Mouse (Mus musculus) liver, embryonic 15.5 days (tissue): ENCODE data around the gene Fbxo10. TPM values are rescaled to one million over a fixed set of nuclear protein-coding genes. Genes with fewer than 3 reads are reported as not detected.
A peak's percentile ranks its signal among the peaks of the same experiment; 100 is the strongest.
"Not testable (repeated sequence)": the region's sequence is repeated elsewhere in the genome, so short reads cannot be mapped to it uniquely, and the experiment has no call there.

ENCODE experiments used
- ATAC-seq: fragments of 200-750 bp; cut with Nextera tagmentation; 2 replicates; pipeline ENCODE4 v1.8.0; 2017; ENCODE audit warnings: moderate number of reproducible peaks, mild to moderate bottlenecking, moderate library complexity; ENCODE audit not compliant: insufficient read depth
- H3K27ac ChIP-seq: fragments of 300-500 bp; sonication (generic); replicated peaks from 2 replicates; pipeline ENCODE4 v1.5.1; 2015; ENCODE audit warnings: mild to moderate bottlenecking, inconsistent platforms
- H3K27me3 ChIP-seq: fragments of 300-500 bp; sonication (generic); 2 replicates; pipeline ENCODE4 v1.6.1; 2015; ENCODE audit warnings: mild to moderate bottlenecking, inconsistent platforms
- H3K36me3 ChIP-seq: fragments of 300-500 bp; sonication (generic); replicated peaks from 2 replicates; pipeline ENCODE4 v1.6.1; 2015; ENCODE audit warnings: moderate library complexity, mild to moderate bottlenecking, inconsistent platforms
- H3K4me1 ChIP-seq: fragments of 300-500 bp; sonication (generic); replicated peaks from 2 replicates; pipeline ENCODE4 v1.6.1; 2015; ENCODE audit warnings: inconsistent platforms
- H3K4me2 ChIP-seq: fragments of 300-500 bp; sonication (generic); 2 replicates; pipeline ENCODE4 v1.6.1; 2015; ENCODE audit warnings: moderate library complexity, mild to moderate bottlenecking, inconsistent platforms
- H3K4me3 ChIP-seq: fragments of 300-500 bp; sonication (generic); replicated peaks from 2 replicates; pipeline ENCODE4 v1.5.1; 2015; ENCODE audit warnings: mild to moderate bottlenecking, inconsistent platforms
- H3K9ac ChIP-seq: fragments of 300-500 bp; sonication (generic); 2 replicates; pipeline ENCODE4 v1.6.1; 2015; ENCODE audit warnings: moderate library complexity, mild to moderate bottlenecking, inconsistent platforms
- H3K9me3 ChIP-seq: fragments of 300-500 bp; sonication (generic); replicated peaks from 2 replicates; pipeline ENCODE4 v1.6.1; 2016; ENCODE audit warnings: inconsistent platforms
- WGBS: fragments of 180-500 bp; shearing (Covaris S2); methylation state at CpG from one replicate; pipeline ENCODE4 v1.1.7; 2015; ENCODE audit warnings: mixed read lengths; ENCODE audit not compliant: insufficient replicate concordance; 5-methylcytosine and 5-hydroxymethylcytosine counted together
- polyA plus RNA-seq: library from polyadenylated mRNA; unstranded; fragments of >200 nt; fragmentation: Nextera tagmentation; extraction: Ambion mirVana; gene quantifications from 2 replicates; pipeline ENCODE4 v1.2.1, GENCODE M21; 2015

The Fbxo10 gene
- polyA plus RNA-seq, 1 experiment from 2014 or later, result 4.0 TPM

GRCm38 (mm10) chr4:45082951-45083350, 1.5 kb downstream of the Fbxo10 start:
- no peak overlapping the region for H3K9ac ChIP-seq
- peak overlapping the region; percentile 100 for H3K4me2 ChIP-seq
- H3K9me3 ChIP-seq, result no peaks in the 10 kb centered on the region
- H3K4me3 ChIP-seq, result peak overlapping the region; percentile 93
- 74% methylated on average over 9 of the region's 9 CpGs for WGBS
- H3K27ac ChIP-seq, result no peak overlapping the region
- H3K36me3 ChIP-seq, result no peaks in the 10 kb centered on the region
- H3K4me1 ChIP-seq, result peaks cover 60% of the 10 kb centered on the region
- no peak for ATAC-seq
- no peaks in the 10 kb centered on the region for H3K27me3 ChIP-seq

DNA sequence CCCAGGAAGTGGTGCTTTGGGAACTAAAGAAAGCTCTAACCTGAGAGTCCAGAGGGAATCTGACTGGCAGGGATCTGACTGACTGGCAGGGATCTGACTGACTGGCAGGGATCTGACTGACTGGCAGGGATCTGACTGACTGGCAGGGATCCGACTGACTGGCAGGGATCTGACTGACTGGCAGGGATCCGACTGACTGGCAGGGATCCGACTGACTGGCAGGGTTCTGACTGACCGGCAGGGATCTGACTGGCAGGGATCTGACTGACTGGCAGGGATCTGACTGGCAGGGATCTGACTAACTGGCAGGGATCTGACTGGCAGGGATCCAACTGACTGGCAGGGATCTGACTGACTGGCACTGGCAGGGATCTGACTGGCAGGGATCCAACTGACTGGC, 3.4 kb downstream of the Fbxo10 start:
- not testable (repeated sequence) for H3K36me3 ChIP-seq, H3K9me3 ChIP-seq, H3K9ac ChIP-seq, ATAC-seq, H3K4me3 ChIP-seq, H3K27ac ChIP-seq, H3K4me2 ChIP-seq, H3K27me3 ChIP-seq
- WGBS, result 77% methylated on average over 4 of the region's 4 CpGs
- peaks cover 46% of the 10 kb centered on the region for H3K4me1 ChIP-seq

DNA sequence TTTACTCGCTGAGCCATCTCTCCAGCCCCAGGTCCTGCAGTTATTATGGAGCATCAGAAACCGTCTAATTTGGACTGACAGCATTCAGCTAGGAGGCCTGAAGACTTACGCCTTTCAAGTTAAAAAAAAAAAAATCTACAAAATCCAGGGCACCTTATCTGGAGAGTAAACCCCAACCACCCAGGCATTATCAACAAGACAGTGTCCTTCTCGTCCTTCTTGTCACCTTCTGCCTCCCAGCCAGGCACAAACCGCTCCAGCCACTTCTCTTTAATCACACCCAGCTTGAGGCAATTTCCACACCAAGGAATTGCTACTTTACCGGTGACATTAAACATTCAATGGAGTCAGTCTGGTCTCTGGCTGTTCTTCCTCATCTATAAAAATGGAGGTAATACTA, 10.9 kb downstream of the Fbxo10 start:
- WGBS, result 21% methylated on average over 6 of the region's 6 CpGs
- H3K9ac ChIP-seq, result no peak overlapping the region

GRCm38 (mm10) chr4:45072261-45072973, 12.0 kb downstream of the Fbxo10 start:
- H3K27ac ChIP-seq, result no peak overlapping the region
- H3K4me1 ChIP-seq, result peaks cover 57% of the 10 kb centered on the region
- H3K36me3 ChIP-seq, result no peaks in the 10 kb centered on the region
- H3K4me2 ChIP-seq, result no peak overlapping the region
- ATAC-seq, result no peak
- no peaks in the 10 kb centered on the region for H3K27me3 ChIP-seq
- no peak overlapping the region for H3K4me3 ChIP-seq
- no peaks in the 10 kb centered on the region for H3K9me3 ChIP-seq
- WGBS, result 77% methylated on average over 15 of the region's 15 CpGs
- H3K9ac ChIP-seq, result no peak overlapping the region

More for the DNA sequence above, 10.9 kb downstream of the Fbxo10 start:
- ATAC-seq, result peak; percentile 81
- Histone ChIP-seq H3K27ac (peak overlapping the region; percentile 71), H3K4me2 (peak overlapping the region; percentile 32; the same call in 1 of the 2 replicates), H3K4me3 (no peak overlapping the region), H3K27me3 (no peaks in the 10 kb centered on the region), H3K4me1 (peaks cover 57% of the 10 kb centered on the region), H3K9me3 (no peaks in the 10 kb centered on the region), H3K36me3 (no peaks in the 10 kb centered on the region)

DNA sequence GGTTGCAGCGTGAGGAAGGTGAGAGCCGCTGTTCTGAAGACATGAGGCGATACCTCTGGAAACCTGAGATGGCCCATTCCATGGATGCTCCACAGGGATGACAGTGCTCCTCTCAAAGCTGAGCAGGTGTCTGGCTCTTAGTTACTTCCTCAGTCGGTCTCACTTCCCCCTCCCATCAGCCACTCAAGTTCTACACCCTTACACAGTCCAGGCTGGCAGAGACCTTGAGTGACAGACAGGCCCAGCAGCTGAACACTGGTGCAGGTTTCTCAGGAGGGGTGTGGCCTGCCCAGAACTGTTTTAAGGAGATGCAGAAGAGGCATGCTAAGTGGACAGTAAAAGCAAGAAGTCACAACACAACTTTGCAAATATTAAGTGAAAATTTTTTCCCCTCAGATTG, 16.7 kb downstream of the Fbxo10 start:
- Histone ChIP-seq H3K9ac (no peak overlapping the region), H3K4me3 (no peak overlapping the region), H3K27ac (no peak overlapping the region), H3K27me3 (no peaks in the 10 kb centered on the region), H3K4me2 (no peak overlapping the region), H3K4me1 (peaks cover 31% of the 10 kb centered on the region), H3K9me3 (no peaks in the 10 kb centered on the region), H3K36me3 (no peaks in the 10 kb centered on the region)
- WGBS, result 69% methylated on average over 4 of the region's 4 CpGs
- no peak for ATAC-seq

GRCm38 (mm10) chr4:45066036-45066730, 18.2 kb downstream of the Fbxo10 start:
- H3K36me3 ChIP-seq, result peaks cover 9% of the 10 kb centered on the region; the same call in 1 of the 2 replicates
- H3K4me3 ChIP-seq, result no peak overlapping the region
- H3K9ac ChIP-seq, result no peak overlapping the region
- 22% methylated on average over 2 of the region's 2 CpGs for WGBS
- H3K9me3 ChIP-seq, result no peaks in the 10 kb centered on the region
- H3K27me3 ChIP-seq, result no peaks in the 10 kb centered on the region
- H3K27ac ChIP-seq, result no peak overlapping the region
- ATAC-seq, result no peak
- peaks cover 18% of the 10 kb centered on the region for H3K4me1 ChIP-seq
- no peak overlapping the region for H3K4me2 ChIP-seq

DNA sequence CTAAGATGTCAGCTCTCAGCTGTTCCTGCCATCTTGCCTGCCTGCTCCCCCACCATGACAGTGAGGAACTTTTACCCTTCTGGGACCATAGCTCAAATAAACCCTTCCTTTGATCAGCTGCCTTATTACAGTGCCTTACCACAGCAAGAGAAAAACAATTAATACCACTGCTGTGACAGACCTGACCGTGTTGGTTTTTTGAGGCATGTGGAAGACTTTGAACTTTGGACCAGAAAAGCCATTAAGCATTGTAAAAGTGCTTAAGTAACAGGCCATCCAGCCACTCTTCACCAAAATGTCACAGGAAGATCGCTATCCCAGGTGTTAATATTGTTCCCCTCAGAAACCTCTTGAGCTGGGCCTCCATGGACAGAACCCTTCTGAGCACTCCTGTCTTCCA, 19.8 kb downstream of the Fbxo10 start:
- peaks cover 6% of the 10 kb centered on the region; the same call in 1 of the 2 replicates for H3K4me1 ChIP-seq

GRCm38 (mm10) chr4:45063836-45064235, 20.6 kb downstream of the Fbxo10 start:
- 69% methylated on average over 1 of the region's 1 CpGs for WGBS
- not testable (repeated sequence) for H3K9me3 ChIP-seq, H3K27me3 ChIP-seq, H3K9ac ChIP-seq, H3K4me2 ChIP-seq, H3K4me3 ChIP-seq, H3K36me3 ChIP-seq, H3K4me1 ChIP-seq, ATAC-seq, H3K27ac ChIP-seq

More for the DNA sequence above, 19.8 kb downstream of the Fbxo10 start:
- Histone ChIP-seq H3K27me3 (no peaks in the 10 kb centered on the region), H3K9me3 (no peaks in the 10 kb centered on the region), H3K36me3 (peaks cover 9% of the 10 kb centered on the region; the same call in 1 of the 2 replicates), H3K27ac (no peak overlapping the region), H3K4me2 (no peak overlapping the region), H3K9ac (no peak overlapping the region), H3K4me3 (no peak overlapping the region)
- ATAC-seq, result no peak
- WGBS, result 65% methylated on average over 2 of the region's 2 CpGs

- no peaks in the 10 kb centered on the region for H3K9me3 ChIP-seq
- no peaks in the 10 kb centered on the region for H3K27me3 ChIP-seq
- WGBS, result 70% methylated on average over 8 of the region's 8 CpGs
- no peak overlapping the region for H3K4me3 ChIP-seq
- H3K4me2 ChIP-seq, result no peak overlapping the region
- H3K36me3 ChIP-seq, result peaks cover 14% of the 10 kb centered on the region; the same call in 1 of the 2 replicates
- no peak overlapping the region for H3K27ac ChIP-seq
- no peaks in the 10 kb centered on the region for H3K4me1 ChIP-seq
- H3K9ac ChIP-seq, result no peak overlapping the region
- ATAC-seq, result no peak
Measured at GRCm38 (mm10) chr4:45055451-45055850, 29.0 kb downstream of the Fbxo10 start.

DNA sequence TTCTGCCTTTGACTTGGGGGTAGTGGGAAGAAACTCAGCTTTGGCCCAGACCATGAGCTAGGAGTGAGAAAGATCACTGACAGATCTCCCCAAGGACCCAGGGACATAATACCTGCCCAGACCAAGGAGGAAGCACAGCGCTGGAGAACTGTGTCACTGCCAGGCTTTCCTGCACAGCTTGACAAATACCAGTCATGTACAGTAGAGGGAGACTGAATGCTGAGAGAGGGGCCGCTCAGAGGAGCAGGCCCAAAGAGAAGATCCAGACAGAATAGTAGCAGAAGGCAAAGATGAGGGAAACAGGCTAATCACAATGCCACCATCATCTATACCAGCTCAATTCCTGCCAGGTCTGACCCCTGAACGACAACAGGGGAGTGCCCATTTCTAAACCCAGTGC, 29.5 kb downstream of the Fbxo10 start:
- H3K27ac ChIP-seq, result no peak overlapping the region
- no peak overlapping the region for H3K4me2 ChIP-seq
- H3K9ac ChIP-seq, result no peak overlapping the region
- H3K27me3 ChIP-seq, result no peaks in the 10 kb centered on the region
- H3K9me3 ChIP-seq, result no peaks in the 10 kb centered on the region
- peaks cover 14% of the 10 kb centered on the region; the same call in 1 of the 2 replicates for H3K36me3 ChIP-seq
- H3K4me1 ChIP-seq, result no peaks in the 10 kb centered on the region
- 42% methylated on average over 3 of the region's 3 CpGs for WGBS
- ATAC-seq, result no peak
- H3K4me3 ChIP-seq, result no peak overlapping the region

- WGBS, result 76% methylated on average over 9 of the region's 9 CpGs
- no peak for ATAC-seq
- no peaks in the 10 kb centered on the region for H3K4me1 ChIP-seq
- H3K4me2 ChIP-seq, result no peak overlapping the region
- H3K9ac ChIP-seq, result no peak overlapping the region
- H3K27ac ChIP-seq, result no peak overlapping the region
- 0 out of 2 replicates have a peak, but pooled peaks cover 7% of the 10 kb centered on the region for H3K36me3 ChIP-seq
- H3K27me3 ChIP-seq, result no peaks in the 10 kb centered on the region
- no peak overlapping the region for H3K4me3 ChIP-seq
- no peaks in the 10 kb centered on the region for H3K9me3 ChIP-seq
Measured at GRCm38 (mm10) chr4:45047956-45048355, 36.4 kb downstream of the Fbxo10 start.
